Mouse (Mus musculus) MEL (cell line): Measurements from ENCODE around the gene Deaf1.

Experiments used
- CTCF ChIP-seq, 3 experiments: IDR thresholded peaks in 2 of 3; conservative IDR thresholded peaks in 1 of 3; 2 replicates each; pipeline ENCODE4 v1.5.1; 2011 to 2012; ENCODE audit warnings: low read length in 3 of 3, low read depth in 2 of 3, mild to moderate bottlenecking in 2 of 3, improper control_type of control experiment in 1 of 3, inconsistent platforms in 1 of 3, mixed read lengths in 1 of 3, moderate library complexity in 1 of 3; ENCODE audit not compliant: control insufficient read depth in 1 of 3, insufficient read depth in 1 of 3, poor library complexity in 1 of 3, severe bottlenecking in 1 of 3
- E2F4 ChIP-seq: IDR thresholded peaks from 2 replicates; pipeline ENCODE4 v1.6.1; 2011; ENCODE audit warnings: low read depth, low read length, improper control_type of control experiment, borderline replicate concordance
- MEF2A ChIP-seq: IDR thresholded peaks from 2 replicates; pipeline ENCODE4 v1.6.1; 2014; ENCODE audit warnings: low read depth, mild to moderate bottlenecking, inconsistent platforms, low read length, improper control_type of control experiment; ENCODE audit not compliant: poor library complexity, insufficient replicate concordance, severe bottlenecking; ENCODE audit errors: extremely low read depth
- SMC3 ChIP-seq: IDR thresholded peaks from 2 replicates; pipeline ENCODE4 v1.6.1; 2011; ENCODE audit warnings: low read depth, low read length, improper control_type of control experiment

DNA sequence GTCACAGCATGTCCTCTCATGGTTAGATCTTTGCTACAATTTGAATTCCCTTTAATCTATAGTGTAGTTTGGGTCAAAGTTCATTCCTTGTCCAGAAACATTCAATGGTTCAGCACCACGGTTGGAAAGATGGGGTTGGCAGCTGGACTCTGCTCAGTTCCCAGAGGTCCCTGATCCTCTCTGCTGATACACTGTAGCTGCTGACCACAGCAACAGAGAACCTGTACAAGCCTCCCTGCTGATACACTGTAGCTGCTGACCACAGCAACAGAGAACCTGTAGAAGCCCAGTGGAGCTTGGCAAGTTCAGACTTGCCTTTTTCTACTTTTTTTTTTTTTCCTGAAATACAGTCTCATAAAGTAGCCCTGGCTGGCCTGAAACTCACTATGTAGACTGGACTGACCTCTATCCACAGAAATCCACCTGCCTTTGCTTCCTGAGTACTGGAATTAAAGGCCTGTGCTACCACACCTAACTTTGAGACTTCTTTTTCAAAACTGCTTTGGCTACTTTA lies 9.8 kb downstream of the Deaf1 start:
- TF ChIP-seq SMC3 (no peak), CTCF (IDR thresholded peaks at IDR 0.05 in 2 of 3, conservative IDR thresholded peaks at IDR 0.05 in 1 of 3; ENCODE audit: control insufficient read depth in 1 of 3, insufficient read depth in 1 of 3, low read depth in 2 of 3, low read length in 3 of 3, poor library complexity in 1 of 3, severe bottlenecking in 1 of 3) (no peak), MEF2A (no peak), E2F4 (no peak)
